Mouse (Mus musculus): Measurements from ENCODE around the gene Ing3. TPM values are rescaled to one million over a fixed set of nuclear protein-coding genes. Genes with fewer than 3 reads are reported as not detected.

Gene Ing3
- polyA plus RNA-seq, 1 experiment from 2014 or later, result 19.8 TPM

- Histone ChIP-seq H3K27ac (replicated peaks) (peak overlapping the region; percentile 73), H3K36me3 (ENCODE audit: control insufficient read depth, insufficient read depth, low read length) (no peaks in the 10 kb centered on the region), H3K4me2 (replicated peaks; ENCODE audit: low read depth) (no peak overlapping the region), H3K9ac (ENCODE audit: low read length) (no peak overlapping the region), H3K4me3 (ENCODE audit: low read depth, low read length) (no peak overlapping the region), H3K27me3 (ENCODE audit: control insufficient read depth, insufficient read depth, low read length) (no peaks in the 10 kb centered on the region), H3K4me1 (replicated peaks; ENCODE audit: control insufficient read depth, insufficient read depth) (no peaks in the 10 kb centered on the region), H3K9me3 (ENCODE audit: control insufficient read depth, low read length) (no peaks in the 10 kb centered on the region)
- ATAC-seq (ENCODE audit: low FRiP score, low TSS enrichment) (no peak), DNase-seq (ENCODE audit: low spot score) (no peak)
- 80% methylated on average over 10 of the region's 10 CpGs for WGBS
- TF ChIP-seq EP300 (optimal IDR thresholded peaks at IDR 0.05), result no peak
- no peak for TF ChIP-seq CTCF (IDR thresholded peaks at IDR 0.05; ENCODE audit: low read depth)
These were observed 54.7 kb downstream of the Ing3 start for GRCm38 (mm10) chr6:22003959-22004543.

GRCm38 (mm10) chr6:22008346-22008745 is 59.0 kb downstream of the Ing3 start:
- H3K9me3 ChIP-seq (ENCODE audit: control insufficient read depth, low read length), result no peaks in the 10 kb centered on the region
- no peak overlapping the region for H3K4me3 ChIP-seq (ENCODE audit: low read depth, low read length)
- no peak overlapping the region for H3K9ac ChIP-seq (ENCODE audit: low read length)
- no peaks in the 10 kb centered on the region for H3K4me1 ChIP-seq (replicated peaks; ENCODE audit: control insufficient read depth, insufficient read depth)
- ATAC-seq (ENCODE audit: low FRiP score, low TSS enrichment), result no peak
- H3K4me2 ChIP-seq (replicated peaks; ENCODE audit: low read depth), result no peak overlapping the region
- TF ChIP-seq EP300 (optimal IDR thresholded peaks at IDR 0.05), result no peak
- TF ChIP-seq CTCF (IDR thresholded peaks at IDR 0.05; ENCODE audit: low read depth), result no peak
- no peaks in the 10 kb centered on the region for H3K27me3 ChIP-seq (ENCODE audit: control insufficient read depth, insufficient read depth, low read length)
- H3K27ac ChIP-seq (replicated peaks), result no peak overlapping the region
- no peak for DNase-seq (ENCODE audit: low spot score)
- no peaks in the 10 kb centered on the region for H3K36me3 ChIP-seq (ENCODE audit: control insufficient read depth, insufficient read depth, low read length)
- 93% methylated on average over 7 of the region's 7 CpGs for WGBS

GRCm38 (mm10) chr6:22010258-22010657 is 60.9 kb downstream of the Ing3 start:
- Histone ChIP-seq H3K4me1 (replicated peaks; ENCODE audit: control insufficient read depth, insufficient read depth) (no peaks in the 10 kb centered on the region), H3K9ac (ENCODE audit: low read length) (no peak overlapping the region), H3K27ac (replicated peaks) (no peak overlapping the region), H3K4me3 (ENCODE audit: low read depth, low read length) (no peak overlapping the region), H3K27me3 (ENCODE audit: control insufficient read depth, insufficient read depth, low read length) (no peaks in the 10 kb centered on the region), H3K4me2 (replicated peaks; ENCODE audit: low read depth) (no peak overlapping the region), H3K9me3 (ENCODE audit: control insufficient read depth, low read length) (no peaks in the 10 kb centered on the region), H3K36me3 (ENCODE audit: control insufficient read depth, insufficient read depth, low read length) (no peaks in the 10 kb centered on the region)
- ATAC-seq (ENCODE audit: low FRiP score, low TSS enrichment) (no peak), DNase-seq (ENCODE audit: low spot score) (no peak)
- WGBS, result 76% methylated on average over 12 of the region's 12 CpGs
- TF ChIP-seq CTCF (IDR thresholded peaks at IDR 0.05; ENCODE audit: low read depth), result no peak
- no peak for TF ChIP-seq EP300 (optimal IDR thresholded peaks at IDR 0.05)

GRCm38 (mm10) chr6:22010761-22011281 is 61.5 kb downstream of the Ing3 start:
- no peak for ATAC-seq (ENCODE audit: low FRiP score, low TSS enrichment)
- H3K27me3 ChIP-seq (ENCODE audit: control insufficient read depth, insufficient read depth, low read length), result no peaks in the 10 kb centered on the region
- 77% methylated on average over 11 of the region's 11 CpGs for WGBS
- TF ChIP-seq EP300 (optimal IDR thresholded peaks at IDR 0.05) (no peak), CTCF (IDR thresholded peaks at IDR 0.05; ENCODE audit: low read depth) (no peak)
- no peak overlapping the region for H3K4me2 ChIP-seq (replicated peaks; ENCODE audit: low read depth)
- H3K27ac ChIP-seq (replicated peaks), result no peak overlapping the region
- H3K36me3 ChIP-seq (ENCODE audit: control insufficient read depth, insufficient read depth, low read length), result no peaks in the 10 kb centered on the region
- no peak for DNase-seq (ENCODE audit: low spot score)
- no peaks in the 10 kb centered on the region for H3K9me3 ChIP-seq (ENCODE audit: control insufficient read depth, low read length)
- H3K4me1 ChIP-seq (replicated peaks; ENCODE audit: control insufficient read depth, insufficient read depth), result no peaks in the 10 kb centered on the region
- no peak overlapping the region for H3K4me3 ChIP-seq (ENCODE audit: low read depth, low read length)
- H3K9ac ChIP-seq (ENCODE audit: low read length), result no peak overlapping the region

GRCm38 (mm10) chr6:22011546-22011945 is 62.2 kb downstream of the Ing3 start:
- H3K4me3 ChIP-seq (ENCODE audit: low read depth, low read length), result no peak overlapping the region
- H3K4me2 ChIP-seq (replicated peaks; ENCODE audit: low read depth), result no peak overlapping the region
- H3K36me3 ChIP-seq (ENCODE audit: control insufficient read depth, insufficient read depth, low read length), result no peaks in the 10 kb centered on the region
- H3K4me1 ChIP-seq (replicated peaks; ENCODE audit: control insufficient read depth, insufficient read depth), result no peaks in the 10 kb centered on the region
- no peak for DNase-seq (ENCODE audit: low spot score)
- ATAC-seq (ENCODE audit: low FRiP score, low TSS enrichment), result no peak
- no peaks in the 10 kb centered on the region for H3K9me3 ChIP-seq (ENCODE audit: control insufficient read depth, low read length)
- WGBS, result 47% methylated on average over 2 of the region's 2 CpGs
- no peaks in the 10 kb centered on the region for H3K27me3 ChIP-seq (ENCODE audit: control insufficient read depth, insufficient read depth, low read length)
- TF ChIP-seq CTCF (IDR thresholded peaks at IDR 0.05; ENCODE audit: low read depth) (no peak), EP300 (optimal IDR thresholded peaks at IDR 0.05) (no peak)
- H3K9ac ChIP-seq (ENCODE audit: low read length), result no peak overlapping the region
- H3K27ac ChIP-seq (replicated peaks), result no peak overlapping the region

GRCm38 (mm10) chr6:22012099-22012498 is 62.7 kb downstream of the Ing3 start:
- Histone ChIP-seq H3K9ac (ENCODE audit: low read length) (no peak overlapping the region), H3K4me3 (ENCODE audit: low read depth, low read length) (no peak overlapping the region), H3K36me3 (ENCODE audit: control insufficient read depth, insufficient read depth, low read length) (no peaks in the 10 kb centered on the region), H3K4me2 (replicated peaks; ENCODE audit: low read depth) (no peak overlapping the region), H3K4me1 (replicated peaks; ENCODE audit: control insufficient read depth, insufficient read depth) (no peaks in the 10 kb centered on the region), H3K9me3 (ENCODE audit: control insufficient read depth, low read length) (no peaks in the 10 kb centered on the region), H3K27ac (replicated peaks) (no peak overlapping the region), H3K27me3 (ENCODE audit: control insufficient read depth, insufficient read depth, low read length) (no peaks in the 10 kb centered on the region)
- DNase-seq (ENCODE audit: low spot score), result no peak
- WGBS, result 72% methylated on average over 5 of the region's 5 CpGs
- no peak for ATAC-seq (ENCODE audit: low FRiP score, low TSS enrichment)
- TF ChIP-seq CTCF (IDR thresholded peaks at IDR 0.05; ENCODE audit: low read depth), result no peak
- no peak for TF ChIP-seq EP300 (optimal IDR thresholded peaks at IDR 0.05)

Measured in stomach, postnatal 0 days (tissue).